Mouse (Mus musculus) embryonic fibroblast, embryonic 13.5 days (primary cell): ENCODE data around the gene Ggta1. TPM values are rescaled to one million over a fixed set of nuclear protein-coding genes. Genes with fewer than 3 reads are reported as not detected.
A peak's percentile ranks its signal among the peaks of the same experiment; 100 is the strongest.

Source experiments
- H3K27ac ChIP-seq: 2 replicates; pipeline ENCODE4 v1.5.1; 2012; ENCODE audit warnings: low read length, control low read depth, inconsistent platforms; ENCODE audit not compliant: insufficient read depth
- H3K4me1 ChIP-seq: 2 replicates; pipeline ENCODE4 v1.6.1; 2011; ENCODE audit warnings: low read length; ENCODE audit not compliant: control insufficient read depth, insufficient read depth
- H3K4me3 ChIP-seq: 2 replicates; pipeline ENCODE4 v1.5.1; 2011; ENCODE audit warnings: mild to moderate bottlenecking, control low read depth, low read length; ENCODE audit not compliant: insufficient read depth
- CTCF ChIP-seq: IDR thresholded peaks from 2 replicates; pipeline ENCODE4 v1.5.1; 2011; ENCODE audit warnings: mild to moderate bottlenecking, control low read depth, low read length, moderate library complexity, borderline replicate concordance; ENCODE audit not compliant: insufficient read depth
- POLR2A ChIP-seq: IDR thresholded peaks from 2 replicates; pipeline ENCODE4 v1.6.1; 2011; ENCODE audit warnings: low read depth, mild to moderate bottlenecking, control low read depth, low read length, moderate library complexity
- polyA plus RNA-seq: library from polyadenylated mRNA; stranded (reverse); fragments of >200 nt; gene quantifications from 2 replicates; pipeline ENCODE4 v1.2.4, GENCODE M21; 2011; ENCODE audit warnings: low read depth; ENCODE audit not compliant: missing spikeins, insufficient read length

Gene Ggta1
- polyA plus RNA-seq, 1 experiment: 58.5 TPM

DNA sequence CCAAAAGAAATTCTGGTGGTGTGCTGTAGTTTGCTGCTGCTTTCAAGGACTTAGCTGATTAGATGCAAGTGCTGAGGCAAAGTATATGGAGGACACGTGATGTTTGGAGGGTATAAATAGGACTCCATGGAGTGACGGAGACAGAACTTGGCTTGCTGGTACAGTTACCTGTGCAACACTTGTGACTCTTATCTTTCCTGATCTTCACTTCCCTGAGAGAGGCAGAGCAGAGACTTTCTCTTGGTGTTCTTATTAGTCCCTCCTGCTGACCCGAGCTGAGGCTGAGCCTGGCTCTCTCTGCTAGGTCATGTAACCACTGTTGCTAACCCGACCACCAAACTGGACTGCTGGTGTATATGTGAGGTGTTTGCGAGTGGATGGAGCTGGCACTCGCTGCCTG lies 53.6 kb downstream of the Ggta1 start:
- Histone ChIP-seq H3K27ac (no peak overlapping the region), H3K4me3 (no peak overlapping the region), H3K4me1 (no peaks in the 10 kb centered on the region)
- TF ChIP-seq CTCF (no peak), POLR2A (no peak)

DNA sequence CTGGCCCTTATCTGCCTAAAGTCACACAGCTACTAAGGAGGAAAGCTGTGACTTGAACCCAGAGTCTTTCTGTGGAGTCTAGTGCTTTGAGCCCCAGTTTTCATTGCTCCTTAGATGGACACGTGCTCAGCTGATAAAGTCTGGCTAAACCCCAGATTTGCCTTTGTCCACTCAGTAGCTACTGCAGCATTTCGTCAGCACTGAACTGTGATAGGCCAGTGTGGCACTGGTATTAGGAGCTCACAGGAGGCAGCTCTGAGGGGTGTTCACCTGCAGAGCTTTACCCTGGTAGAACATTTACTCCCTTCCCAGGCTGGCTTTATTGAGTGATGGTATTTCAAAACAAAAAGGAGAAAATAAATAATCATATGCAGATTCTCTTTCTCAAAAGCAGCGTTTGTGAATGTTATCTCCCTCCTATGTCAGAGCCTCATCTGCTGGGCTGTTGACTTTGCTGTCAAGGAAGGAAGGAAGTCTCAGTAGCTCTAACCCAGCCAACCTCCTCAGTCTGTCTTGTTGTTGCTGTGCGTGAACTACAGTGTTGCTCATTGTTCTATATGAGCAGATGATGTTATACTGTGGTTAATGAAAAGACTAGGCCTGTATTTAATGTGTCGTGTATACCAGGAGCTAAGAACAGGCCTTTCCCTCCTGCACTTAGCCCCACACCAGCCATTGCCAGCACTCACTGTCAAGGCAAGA lies 54.5 kb downstream of the Ggta1 start:
- H3K27ac ChIP-seq: no peak overlapping the region
- H3K4me1 ChIP-seq: no peaks in the 10 kb centered on the region
- TF ChIP-seq CTCF (no peak), POLR2A (no peak)
- no peak overlapping the region for H3K4me3 ChIP-seq

DNA sequence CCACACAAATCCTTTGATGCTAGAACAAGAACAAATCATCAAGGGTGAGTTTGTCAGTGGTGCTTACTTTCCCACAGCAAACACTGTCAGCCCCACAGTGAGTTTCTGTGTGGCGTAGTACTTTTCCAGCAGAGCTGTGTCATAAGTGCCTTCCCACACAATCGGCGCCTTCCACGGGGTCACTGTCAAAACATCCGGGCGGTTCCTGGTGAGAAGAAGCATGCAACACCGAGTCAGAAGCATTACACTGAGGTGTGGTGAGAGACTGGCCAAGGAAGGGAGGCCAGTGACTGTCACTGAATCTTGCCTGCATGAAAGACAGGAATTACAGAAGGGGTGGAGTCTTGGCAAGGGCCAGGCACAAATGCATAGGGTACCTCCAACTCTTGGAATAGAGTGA lies 55.2 kb downstream of the Ggta1 start:
- TF ChIP-seq CTCF (no peak), POLR2A (no peak)
- H3K4me1 ChIP-seq: no peaks in the 10 kb centered on the region

DNA sequence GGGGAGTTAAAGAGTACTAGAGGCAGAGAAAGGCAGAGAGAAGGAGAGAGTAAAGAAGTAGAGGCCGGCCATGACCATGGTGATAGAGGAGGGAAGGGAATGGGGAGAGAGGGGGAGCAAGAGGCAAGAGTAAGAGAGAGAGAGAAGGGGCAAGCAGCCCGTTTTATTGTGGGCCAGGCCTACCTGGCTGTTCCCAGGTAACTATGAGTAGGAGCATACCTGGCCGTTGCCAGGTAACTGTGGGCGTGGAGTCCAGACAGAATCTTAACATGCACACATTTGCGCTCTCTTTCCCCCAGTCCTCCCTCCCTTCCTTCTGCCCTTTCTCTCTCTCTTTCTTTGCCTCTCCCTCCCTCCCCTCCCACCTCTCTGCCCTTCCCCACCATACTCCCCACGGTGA lies 55.8 kb downstream of the Ggta1 start:
- no peak overlapping the region for H3K4me3 ChIP-seq
- no peaks in the 10 kb centered on the region for H3K4me1 ChIP-seq
- TF ChIP-seq CTCF: no peak
- no peak for TF ChIP-seq POLR2A
- no peak overlapping the region for H3K27ac ChIP-seq

More for the DNA sequence above, 55.2 kb downstream of the Ggta1 start:
- Histone ChIP-seq H3K27ac (no peak overlapping the region), H3K4me3 (no peak overlapping the region)

DNA sequence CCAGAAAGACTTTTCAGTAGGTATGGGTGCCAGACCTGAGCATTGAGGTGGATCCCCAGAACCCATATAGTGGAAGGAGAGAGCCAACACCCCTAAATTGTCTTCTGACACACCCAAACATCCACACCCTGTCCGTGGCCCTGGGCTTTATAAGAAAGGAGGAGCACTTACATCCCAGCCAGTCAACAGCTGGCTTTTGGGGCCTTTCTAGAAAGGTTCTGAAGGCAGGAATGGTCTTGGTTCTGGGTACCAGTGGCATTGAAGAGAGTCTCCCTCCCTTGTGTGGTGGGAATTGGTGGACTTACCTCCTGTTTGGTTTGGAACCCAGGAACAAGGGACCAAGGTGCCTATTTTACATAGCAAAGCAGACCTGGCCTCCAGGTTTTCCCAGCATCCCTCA lies 56.4 kb downstream of the Ggta1 start:
- Histone ChIP-seq H3K4me3 (no peak overlapping the region), H3K27ac (no peak overlapping the region), H3K4me1 (no peaks in the 10 kb centered on the region)
- TF ChIP-seq POLR2A: no peak
- TF ChIP-seq CTCF: no peak

DNA sequence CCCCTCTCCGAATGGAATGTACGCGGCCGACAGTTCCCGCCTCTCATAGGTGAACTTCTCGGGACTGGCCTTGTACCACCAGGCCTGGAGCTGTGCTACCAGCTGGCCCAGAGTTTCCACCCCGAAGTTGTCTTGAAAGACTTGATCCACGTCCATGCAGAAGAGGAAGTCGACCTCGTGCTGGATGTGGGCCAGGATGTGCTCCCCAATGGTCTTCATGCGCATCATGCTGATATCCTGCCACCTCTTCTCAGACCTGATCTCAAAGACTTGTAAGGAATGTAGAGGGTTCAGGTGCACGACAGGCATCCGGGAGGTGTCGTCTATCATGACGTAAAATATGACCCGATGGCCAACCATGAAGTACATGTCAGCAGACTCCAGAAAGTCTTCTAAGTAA lies 60.6 kb downstream of the Ggta1 start:
- H3K4me3 ChIP-seq: no peak overlapping the region
- peaks cover 2% of the 10 kb centered on the region; the same call in 1 of the 2 replicates for H3K4me1 ChIP-seq
- H3K27ac ChIP-seq: no peak overlapping the region
- no peak for TF ChIP-seq CTCF
- no peak for TF ChIP-seq POLR2A

DNA sequence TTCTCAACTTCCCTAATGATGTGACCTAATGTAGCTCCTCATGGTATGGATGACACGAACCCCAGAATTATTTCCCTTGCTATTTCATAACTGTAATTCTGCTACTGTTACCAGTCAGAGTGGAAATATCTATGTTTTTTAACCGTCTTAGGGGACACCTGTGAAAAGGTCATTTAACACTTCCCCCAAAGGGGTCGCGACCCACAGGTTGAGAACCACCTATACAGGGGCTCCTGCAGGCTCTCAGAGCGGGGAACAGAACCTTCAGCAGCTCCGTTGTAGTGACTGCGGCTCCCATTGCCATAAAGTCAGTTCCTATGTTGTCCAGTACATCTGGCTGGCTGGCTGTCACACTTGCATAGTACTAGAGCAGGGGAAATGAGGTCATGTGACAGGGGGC lies 62.3 kb downstream of the Ggta1 start:
- Histone ChIP-seq H3K4me3 (no peak overlapping the region), H3K4me1 (peaks cover 2% of the 10 kb centered on the region; the same call in 1 of the 2 replicates), H3K27ac (no peak overlapping the region)
- TF ChIP-seq POLR2A (no peak), CTCF (no peak)

DNA sequence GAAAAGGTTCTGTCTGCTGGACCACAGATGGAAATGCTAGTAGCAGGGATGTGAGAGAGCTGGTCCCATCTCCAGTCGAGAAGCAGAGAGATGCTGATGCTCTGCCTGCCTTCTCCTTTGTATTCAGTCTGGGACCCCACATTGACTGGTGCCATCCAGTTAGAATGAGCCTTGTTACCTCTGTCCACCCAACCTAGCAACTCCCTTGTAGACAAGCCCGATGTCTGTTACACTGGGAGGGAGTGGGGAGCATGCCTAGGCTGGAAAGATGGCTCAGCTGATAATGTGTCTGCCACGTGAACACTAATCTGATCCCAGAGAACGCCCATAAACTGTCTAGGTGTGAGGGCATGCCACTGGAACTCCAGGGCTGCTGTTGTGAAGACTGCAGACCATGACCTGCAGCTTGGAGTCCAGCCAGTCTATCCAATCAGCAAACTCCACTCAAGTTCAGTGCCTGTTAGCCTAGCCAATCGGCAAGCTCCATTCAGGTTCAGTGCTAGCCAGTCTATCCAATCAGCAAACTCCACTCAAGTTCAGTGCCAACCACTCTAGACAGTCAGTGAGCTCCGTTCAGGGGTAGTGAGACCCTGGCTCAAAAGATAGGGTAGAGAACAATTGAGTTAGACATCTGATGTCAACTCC lies 64.7 kb downstream of the Ggta1 start:
- H3K4me3 ChIP-seq: no peak overlapping the region
- H3K27ac ChIP-seq: no peak overlapping the region
- TF ChIP-seq POLR2A (no peak), CTCF (no peak)
- peaks cover 2% of the 10 kb centered on the region; the same call in 1 of the 2 replicates for H3K4me1 ChIP-seq

DNA sequence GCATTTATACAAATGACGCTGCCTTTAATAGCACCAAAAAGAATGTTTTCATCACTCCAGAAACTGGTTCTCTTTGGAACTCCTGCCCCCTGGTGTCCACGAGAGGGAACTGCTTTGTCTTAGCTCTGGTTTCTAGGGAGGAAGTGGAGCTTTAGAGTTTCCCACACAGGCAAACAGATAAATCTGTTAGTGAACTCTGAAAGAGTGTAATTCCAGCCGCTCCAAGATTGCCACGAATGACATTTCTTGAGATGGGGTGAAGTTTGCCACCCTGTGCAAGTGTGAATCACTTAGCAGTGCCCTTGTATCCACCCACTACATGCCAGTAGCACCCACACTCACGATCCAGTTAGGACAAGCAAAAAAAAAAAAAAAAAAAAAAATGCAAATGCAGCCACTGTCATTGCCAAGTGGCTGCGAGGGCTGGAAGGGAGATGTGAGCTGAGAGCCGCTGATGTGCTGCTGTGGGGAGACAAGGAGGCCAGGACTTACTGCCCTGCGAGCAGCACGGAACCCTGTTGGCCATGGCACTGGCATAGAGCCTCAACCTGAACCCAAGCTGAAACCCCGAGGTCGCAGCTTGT lies 65.3 kb downstream of the Ggta1 start:
- Histone ChIP-seq H3K4me1 (peaks cover 2% of the 10 kb centered on the region; the same call in 1 of the 2 replicates), H3K27ac (no peak overlapping the region), H3K4me3 (no peak overlapping the region)
- TF ChIP-seq POLR2A (no peak), CTCF (peak; percentile 32; the same call in 1 of the 2 replicates)

DNA sequence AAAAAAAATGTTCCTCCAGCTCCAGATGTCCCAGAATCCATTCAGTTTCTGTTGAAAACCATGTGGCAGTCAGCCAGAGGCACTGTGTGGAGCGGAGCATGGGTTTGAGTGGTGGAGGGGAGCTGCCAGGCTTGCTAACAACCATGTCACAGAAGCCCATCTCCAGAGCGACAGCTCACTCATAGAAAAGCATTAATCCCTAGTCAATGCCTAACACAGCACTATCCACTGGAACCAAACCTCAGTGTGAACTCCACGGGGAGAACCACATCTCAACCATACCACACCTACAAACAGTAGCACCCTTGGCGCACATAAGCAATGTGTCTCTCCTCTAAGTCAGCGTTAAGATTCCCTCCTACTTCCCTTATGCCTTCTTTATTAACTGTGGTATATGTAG lies 65.9 kb downstream of the Ggta1 start, which contains the start of gene 4930402F06Rik:
Gene 4930402F06Rik (minus strand): TSS at position 80 of the 400 bp plus-strand sequence.
- Histone ChIP-seq H3K4me3 (no peak within 1 kb of the TSS), H3K4me1 (peaks cover 2% of the 10 kb centered on the region; the same call in 1 of the 2 replicates), H3K27ac (no peak within 1 kb of the TSS)
- TF ChIP-seq POLR2A (no peak), CTCF (no peak)
